Mouse (Mus musculus) mouse trophoblast stem cell (cell line): ENCODE data around the gene Pmf1.
"Not testable (repeated sequence)": the region's sequence is repeated elsewhere in the genome, so short reads cannot be mapped to it uniquely, and the experiment has no call there.

Experiments used
- in situ Hi-C, 2 experiments: fragments of 300-500 bp; cut with MseI, MboI; formaldehyde crosslinking; loops; 2 replicates in 1 of 2; 3 replicates in 1 of 2; pipeline ENCODE4 v1.15.1; 2025

Gene Pmf1

DNA sequence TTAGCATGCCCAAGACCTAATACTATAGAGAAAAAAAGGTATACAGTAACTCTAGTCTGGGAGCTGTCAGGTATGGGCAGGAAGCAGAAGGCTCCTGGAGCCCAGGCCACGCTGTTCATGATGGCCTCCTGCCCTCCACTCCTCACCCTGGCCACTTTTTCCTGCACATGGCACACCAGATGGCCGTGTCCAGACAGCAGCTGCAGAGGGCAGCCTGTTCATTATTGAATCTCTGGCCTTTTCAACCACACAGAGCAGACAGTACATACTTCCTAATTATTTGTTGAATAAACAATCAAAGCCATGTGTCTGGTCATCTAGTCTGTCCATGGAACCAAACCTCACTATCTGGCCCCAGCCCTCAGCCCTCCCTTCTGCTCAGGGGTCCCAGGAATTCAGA lies 11.5 kb downstream of the Pmf1 start:
- in situ Hi-C loops: no loop called here

GRCm38 (mm10) chr3:88395742-88396141 lies 14.4 kb downstream of the Pmf1 start:
- in situ Hi-C loops: no loop called here

DNA sequence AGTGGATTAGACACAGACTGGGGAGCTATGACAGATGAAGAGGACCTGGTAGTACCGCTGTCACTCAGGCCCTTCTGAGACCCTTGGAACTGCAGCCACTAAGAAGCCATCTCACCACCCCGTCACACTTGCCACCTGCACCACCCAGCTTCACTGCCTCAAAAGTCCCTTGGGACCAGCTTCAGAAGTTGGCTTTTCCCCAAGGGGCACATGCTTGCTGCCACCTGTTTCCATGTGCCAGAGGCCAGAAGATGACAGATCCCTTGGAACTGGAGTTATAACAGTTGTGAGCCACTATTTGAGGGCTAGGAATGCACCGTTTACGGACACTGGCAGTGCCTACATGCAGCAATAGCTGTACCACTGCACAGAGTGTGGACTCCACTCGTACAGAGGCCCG lies 14.8 kb downstream of the Pmf1 start:
- in situ Hi-C loops: no loop called here

GRCm38 (mm10) chr3:88393776-88394375 lies 16.3 kb downstream of the Pmf1 start:
- in situ Hi-C loops: no loop called here

DNA sequence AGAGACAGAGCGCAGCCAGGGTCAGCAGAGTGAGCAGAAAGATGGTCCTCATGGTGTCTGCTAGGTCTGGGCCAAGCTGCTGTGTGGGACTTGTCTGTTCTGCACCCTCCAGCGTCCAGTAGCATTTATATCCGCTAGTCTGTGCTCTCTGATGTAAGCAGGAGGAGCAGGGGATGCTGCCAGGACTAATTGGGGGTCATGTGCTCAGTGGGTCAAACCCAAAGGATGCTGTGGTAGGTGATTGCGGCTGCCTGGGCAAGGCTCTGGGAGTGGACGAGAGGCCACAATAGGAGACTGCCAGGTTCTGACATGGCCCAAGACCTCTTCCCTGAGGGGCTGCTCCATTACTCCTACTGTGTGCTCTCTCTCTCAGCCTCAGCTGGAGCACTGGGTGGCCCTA lies 25.8 kb downstream of the Pmf1 start, which contains the start of gene Bglap:
Gene Bglap (minus strand): TSS at position 101 of the 400 bp plus-strand sequence.
- in situ Hi-C loops: no loop called here

DNA sequence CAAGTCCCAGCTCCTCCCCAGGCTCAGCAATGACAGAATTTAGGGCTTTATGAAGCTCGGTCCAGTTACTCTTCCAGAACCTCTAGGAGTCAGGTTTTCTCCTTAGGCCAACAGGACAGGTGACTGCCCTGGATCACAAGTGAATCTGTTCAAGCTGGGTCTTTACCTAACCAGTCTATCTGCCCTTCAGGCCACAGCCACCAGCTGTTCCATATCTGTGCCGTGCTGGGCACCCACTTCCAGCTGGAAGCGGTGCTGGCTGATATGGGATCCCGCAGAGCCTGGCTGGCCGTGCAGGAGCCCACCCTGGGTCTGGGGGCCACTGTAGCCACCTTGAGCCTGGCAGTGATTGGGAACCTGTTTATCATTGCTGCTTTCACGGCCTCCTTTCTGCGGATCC lies 27.7 kb downstream of the Pmf1 start:
- in situ Hi-C loops: not testable (repeated sequence)

- in situ Hi-C loops: not testable (repeated sequence)
Observed at GRCm38 (mm10) chr3:88381389-88382315, 28.5 kb downstream of the Pmf1 start.

- in situ Hi-C loops: not testable (repeated sequence)
Observed at GRCm38 (mm10) chr3:88378599-88378998, 31.5 kb downstream of the Pmf1 start, which contains the start of gene Bglap2. TSS of gene Bglap2 (minus strand) at chr3:88378699.

- in situ Hi-C loops: not testable (repeated sequence)
Observed at GRCm38 (mm10) chr3:88376644-88377043, 33.5 kb downstream of the Pmf1 start.

DNA sequence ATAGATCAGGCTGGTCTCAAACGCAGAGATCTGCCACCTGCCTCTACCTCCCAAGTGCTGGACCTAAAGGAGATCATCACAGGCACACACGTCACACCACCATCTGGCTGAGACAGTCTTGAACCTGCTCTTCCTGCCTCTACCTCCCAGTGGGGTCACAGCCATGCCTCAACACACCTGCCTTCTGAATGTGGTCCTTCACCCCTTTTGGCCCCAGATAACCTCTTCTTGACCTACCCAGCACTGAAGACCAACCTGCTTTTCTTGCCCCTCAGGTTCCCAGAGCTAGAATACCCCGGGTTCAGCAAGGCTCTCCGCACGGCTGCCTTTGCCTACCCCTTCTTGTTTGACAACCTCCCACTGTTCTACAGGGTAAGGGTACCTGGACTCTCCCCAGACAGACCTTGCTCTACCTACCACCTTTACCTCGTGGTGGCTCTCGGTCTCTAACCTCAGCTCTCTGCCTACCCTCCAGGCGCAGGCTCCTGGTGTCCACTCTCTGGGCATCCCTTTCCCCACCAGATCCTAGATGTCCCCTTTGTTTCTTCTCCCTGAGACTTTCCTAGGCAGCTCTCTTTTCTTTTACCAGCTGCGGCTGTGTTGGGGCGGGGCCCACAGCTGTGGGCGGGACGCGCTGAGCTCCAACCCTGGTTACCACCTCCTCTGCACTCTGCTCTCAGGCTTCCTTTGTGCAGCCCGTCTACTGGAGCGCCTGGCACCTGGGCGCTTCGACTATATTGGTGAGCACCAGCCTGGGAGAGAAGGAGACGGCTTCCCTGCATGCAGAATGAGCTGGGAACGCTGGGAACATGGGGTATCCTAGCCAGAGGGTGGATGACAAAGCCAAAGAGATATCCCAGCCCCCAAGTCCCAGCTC lies 34.1 kb downstream of the Pmf1 start:
- in situ Hi-C loops: not testable (repeated sequence)

DNA sequence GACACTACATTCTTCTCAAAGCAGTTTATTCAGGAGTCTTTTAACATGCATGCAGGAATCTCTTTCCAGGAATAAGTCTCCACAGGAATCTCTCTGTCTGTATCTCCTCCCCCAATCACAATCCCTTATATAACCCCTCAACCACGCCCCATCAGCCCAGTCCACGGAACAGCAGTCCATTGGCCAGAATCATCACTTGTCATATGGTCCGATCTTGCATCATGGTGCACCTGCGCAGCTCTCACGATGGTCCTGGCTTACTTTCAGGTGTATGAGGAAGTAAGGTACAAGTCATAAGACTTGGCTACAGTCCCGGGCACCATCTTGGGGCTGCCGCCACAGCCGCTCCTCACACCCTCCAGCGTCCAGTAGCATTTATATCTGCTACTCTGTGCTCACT lies 37.5 kb downstream of the Pmf1 start, which contains the start of gene Bglap3:
Gene Bglap3 (minus strand): TSS at position 101 of the 400 bp plus-strand sequence.
- in situ Hi-C loops: not testable (repeated sequence)

DNA sequence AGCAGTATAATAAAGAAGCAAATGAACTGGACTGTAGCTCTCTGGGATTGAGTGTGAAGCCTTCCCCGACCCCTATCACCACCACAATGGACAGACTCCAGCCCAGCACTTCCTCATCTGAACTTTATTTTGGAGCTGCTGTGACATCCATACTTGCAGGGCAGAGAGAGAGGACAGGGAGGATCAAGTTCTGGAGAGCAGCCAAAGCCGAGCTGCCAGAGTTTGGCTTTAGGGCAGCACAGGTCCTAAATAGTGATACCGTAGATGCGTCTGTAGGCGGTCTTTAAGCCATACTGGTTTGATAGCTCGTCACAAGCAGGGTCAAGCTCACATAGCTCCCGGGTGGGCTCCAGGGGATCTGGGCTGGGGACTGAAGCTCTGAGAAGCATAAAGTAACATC lies 41.6 kb downstream of the Pmf1 start:
- in situ Hi-C loops: not testable (repeated sequence)

DNA sequence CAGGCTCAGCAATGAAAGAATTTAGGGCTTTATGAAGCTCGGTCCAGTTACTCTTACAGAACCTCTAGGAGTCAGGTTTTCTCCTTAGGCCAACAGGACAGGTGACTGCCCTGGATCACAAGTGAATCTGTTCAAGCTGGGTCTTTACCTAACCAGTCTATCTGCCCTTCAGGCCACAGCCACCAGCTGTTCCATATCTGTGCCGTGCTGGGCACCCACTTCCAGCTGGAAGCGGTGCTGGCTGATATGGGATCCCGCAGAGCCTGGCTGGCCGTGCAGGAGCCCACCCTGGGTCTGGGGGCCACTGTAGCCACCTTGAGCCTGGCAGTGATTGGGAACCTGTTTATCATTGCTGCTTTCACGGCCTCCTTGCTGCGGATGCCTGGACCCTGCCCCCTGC lies 42.6 kb downstream of the Pmf1 start:
- in situ Hi-C loops: not testable (repeated sequence)

DNA sequence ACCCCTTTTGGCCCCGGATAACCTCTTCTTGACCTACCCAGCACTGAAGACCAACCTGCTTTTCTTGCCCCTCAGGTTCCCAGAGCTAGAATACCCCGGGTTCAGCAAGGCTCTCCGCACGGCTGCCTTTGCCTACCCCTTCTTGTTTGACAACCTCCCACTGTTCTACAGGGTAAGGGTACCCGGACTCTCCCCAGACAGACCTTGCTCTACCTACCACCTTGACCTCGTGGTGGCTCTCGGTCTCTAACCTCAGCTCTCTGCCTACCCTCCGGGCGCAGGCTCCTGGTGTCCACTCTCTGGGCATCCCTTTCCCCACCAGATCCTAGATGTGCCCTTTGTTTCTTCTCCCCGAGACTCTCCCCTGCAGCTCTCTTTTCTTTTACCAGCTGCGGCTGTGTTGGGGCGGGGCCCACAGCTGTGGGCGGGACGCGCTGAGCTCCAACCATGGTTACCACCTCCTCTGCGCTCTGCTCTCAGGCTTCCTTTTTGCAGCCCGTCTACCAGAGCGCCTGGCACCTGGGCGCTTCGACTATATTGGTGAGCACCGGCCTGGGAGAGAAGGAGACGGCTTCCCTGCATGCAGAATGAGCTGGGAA lies 43.2 kb downstream of the Pmf1 start:
- in situ Hi-C loops: not testable (repeated sequence)

DNA sequence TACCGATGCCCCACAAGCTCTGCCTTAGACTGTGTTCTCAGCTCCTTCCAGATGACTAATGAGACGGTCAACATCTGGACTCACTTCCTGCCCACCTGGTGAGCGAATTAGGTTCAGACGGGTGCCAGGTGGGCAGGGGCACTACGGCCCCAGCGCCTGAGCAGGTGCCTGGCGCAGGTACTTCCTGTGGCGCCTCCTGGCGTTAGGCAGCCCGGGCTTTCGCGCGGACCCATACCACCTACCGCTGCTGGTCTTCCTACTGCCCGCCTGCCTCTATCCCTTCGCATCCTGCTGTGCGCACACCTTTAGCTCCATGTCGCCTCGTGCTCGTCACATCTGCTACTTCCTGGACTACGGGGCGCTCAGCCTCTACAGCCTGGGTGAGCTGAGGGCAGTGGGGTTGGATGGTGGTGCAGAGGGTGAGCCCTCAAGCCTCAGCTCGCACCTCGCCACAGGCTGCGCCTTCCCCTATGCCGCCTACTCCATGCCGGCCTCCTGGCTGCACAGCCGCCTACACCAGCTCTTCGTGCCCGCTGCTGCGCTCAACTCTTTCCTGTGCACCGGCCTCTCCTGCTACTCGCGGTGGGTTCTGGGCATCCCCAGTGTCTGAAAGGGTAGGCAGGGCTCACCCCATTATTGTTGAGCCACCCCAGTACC lies 44.3 kb downstream of the Pmf1 start:
- in situ Hi-C loops: no loop called here

DNA sequence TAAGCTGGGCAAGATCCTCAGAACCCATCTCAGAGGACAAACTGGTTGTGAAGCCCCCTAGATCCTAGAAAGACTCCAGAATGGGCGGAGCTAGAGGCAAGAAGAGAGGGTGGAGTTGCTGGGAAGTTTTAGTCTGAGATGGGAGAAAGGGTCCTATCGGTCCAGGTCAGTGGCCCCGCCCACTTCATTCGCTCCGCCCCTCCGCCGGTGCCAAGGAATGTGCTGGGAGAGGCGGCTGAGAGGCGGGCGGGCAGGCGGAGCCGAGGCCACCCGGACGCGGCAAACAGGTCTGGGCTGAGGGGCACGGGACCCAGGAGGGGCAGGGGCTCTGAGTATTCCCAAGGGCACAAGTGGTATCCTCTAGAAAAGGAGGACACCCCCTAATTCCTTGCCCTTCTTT lies 45.8 kb downstream of the Pmf1 start, which contains the start of gene Paqr6:
Gene Paqr6 (plus strand): TSS at position 248 of the 400 bp plus-strand sequence.
- in situ Hi-C loops: no loop called here

GRCm38 (mm10) chr3:88363700-88364099 lies 46.4 kb downstream of the Pmf1 start:
- in situ Hi-C loops: no loop called here

DNA sequence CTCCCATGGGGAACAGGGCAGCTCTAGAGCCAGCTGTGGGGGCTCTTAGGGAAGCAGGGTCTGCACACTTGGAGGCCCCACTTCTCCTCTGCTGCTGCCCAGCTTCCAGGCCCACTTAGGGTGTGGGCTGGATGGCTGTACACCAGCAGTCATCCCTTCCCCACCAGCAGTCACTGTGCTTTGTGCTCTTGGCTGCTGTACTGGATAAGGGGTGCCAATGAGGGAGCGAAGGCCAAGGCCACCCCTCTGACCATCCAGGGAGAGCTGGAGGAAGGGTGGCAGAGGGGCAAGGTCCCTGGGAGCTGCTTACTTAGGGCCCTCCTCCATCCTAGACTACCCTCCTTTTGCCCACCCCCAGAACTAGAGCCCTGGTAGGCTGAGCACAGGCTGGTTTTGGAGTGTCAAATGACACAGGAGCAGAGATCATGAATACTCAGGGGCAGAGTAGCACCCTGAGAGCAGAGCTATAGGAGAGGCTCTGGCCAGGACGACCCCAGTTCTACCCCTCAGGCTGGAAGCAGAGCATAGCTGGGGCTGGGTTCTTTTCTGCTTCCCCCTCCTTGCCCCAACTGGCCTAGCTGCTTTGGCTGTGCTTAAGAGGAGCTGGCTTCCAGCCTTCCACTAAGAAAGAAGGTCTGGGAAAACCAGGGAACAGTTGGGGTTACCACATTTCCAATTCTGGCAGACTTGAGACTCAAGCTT lies 48.4 kb downstream of the Pmf1 start:
- in situ Hi-C loops: no loop called here

DNA sequence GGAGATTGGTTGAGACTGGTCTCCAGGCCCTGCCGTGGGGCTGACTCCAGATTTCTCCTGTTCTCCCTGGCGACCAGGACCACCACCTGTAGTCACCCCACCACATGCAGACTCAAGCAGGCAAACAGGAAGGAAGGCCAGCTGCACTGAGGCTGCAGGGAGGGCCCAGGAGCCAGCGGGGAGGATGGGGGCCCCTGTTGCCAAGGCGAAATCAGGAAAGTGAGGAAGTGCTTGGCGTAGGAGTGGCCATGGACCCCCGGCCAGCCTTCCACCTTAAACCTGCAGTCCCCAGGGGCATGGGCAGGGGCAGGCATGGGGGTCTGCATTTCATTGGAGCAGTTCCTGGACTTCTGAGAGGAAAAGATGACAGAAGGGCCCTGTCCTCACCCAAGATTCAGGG lies 49.0 kb downstream of the Pmf1 start:
- in situ Hi-C loops: no loop called here

DNA sequence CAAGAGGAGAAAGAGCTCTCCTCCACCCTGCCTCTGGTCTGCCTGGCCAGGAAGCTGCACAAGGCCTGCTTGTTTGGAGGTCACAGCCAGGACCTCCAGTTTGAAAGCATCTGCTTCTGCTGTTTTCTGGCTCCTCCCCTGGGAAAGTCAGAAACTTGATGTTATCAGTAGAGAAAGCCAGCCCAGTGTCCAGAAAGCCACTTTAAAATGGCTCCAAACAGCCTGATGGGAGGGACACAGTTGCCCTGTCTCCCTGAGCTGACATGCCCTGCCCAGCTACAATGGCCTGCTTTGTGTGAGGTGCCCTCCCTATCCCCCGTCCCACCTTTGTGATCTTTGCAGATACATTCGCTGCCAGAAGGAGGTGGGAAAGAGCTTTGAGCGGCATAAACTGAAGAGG lies 50.1 kb downstream of the Pmf1 start:
- in situ Hi-C loops: no loop called here
